Mouse (Mus musculus) 416B (cell line): ENCODE results near the gene Tm9sf3.

ENCODE experiments used
- DNase-seq: peaks from one replicate; pipeline ENCODE4 v3.0.0; 2011; ENCODE audit warnings: low read depth

Gene Tm9sf3

GRCm38 (mm10) chr19:41262712-41263629, 826 bp downstream of the Tm9sf3 start:
- DNase-seq: peak; percentile 71

DNA sequence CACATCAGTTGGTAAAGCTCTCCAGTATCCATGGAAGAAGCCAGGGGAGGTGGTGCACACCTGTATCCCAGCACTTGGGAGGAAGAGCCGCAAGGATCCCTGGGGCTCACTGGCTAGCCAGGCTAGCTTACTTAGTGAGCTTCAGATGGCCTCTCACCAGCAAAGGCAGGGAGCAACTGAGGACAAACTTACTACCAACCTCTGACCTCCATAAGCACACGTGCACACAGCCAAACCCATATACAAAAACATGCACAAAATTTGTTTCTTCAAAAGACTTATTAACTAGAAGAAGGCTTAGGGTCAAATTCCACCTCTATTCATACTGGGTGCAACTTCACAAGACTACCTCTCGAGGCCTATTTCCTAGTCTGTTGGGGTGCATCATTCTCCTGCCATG, 3.1 kb downstream of the Tm9sf3 start:
- no peak for DNase-seq

GRCm38 (mm10) chr19:41259256-41259655, 4.5 kb downstream of the Tm9sf3 start:
- no peak for DNase-seq

DNA sequence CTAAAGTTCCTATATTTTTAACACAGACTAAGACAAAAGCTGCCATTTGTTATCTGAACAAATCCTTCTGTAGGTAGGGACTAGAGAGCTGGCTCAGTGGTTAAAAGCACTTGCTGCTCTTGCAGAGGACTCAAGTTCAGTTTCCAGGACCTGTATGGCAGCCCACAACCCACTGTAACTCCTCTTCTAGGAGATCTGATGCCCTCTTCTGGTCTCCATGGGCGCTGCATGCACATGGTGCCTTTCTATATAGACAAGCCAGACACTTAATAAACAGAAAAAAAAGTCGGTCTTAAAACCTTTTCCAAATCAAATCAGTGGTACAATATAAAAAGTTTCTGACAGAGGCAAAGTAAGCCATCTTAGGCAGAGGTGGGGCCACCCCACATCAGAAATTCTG, 5.1 kb downstream of the Tm9sf3 start:
- DNase-seq: peak; percentile 78

DNA sequence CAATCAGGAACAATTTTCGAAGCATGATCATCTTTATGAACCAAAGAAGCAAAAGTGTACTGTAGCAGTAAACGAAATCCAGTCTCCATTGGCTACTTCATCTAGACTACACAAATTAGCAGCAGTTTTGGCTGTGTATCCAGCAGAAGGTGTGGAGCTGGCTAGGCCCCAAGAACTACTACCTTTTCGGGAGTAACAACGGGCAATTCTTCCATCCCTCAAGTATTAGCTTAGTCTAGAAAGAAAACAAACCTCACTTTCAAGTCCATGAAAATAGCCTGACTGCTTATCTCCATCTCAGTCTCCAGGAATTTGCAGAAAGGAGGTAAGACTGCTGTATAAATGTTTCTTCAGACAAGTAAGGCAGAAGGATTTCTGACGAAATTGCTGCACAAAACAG, 9.2 kb downstream of the Tm9sf3 start:
- no peak for DNase-seq

DNA sequence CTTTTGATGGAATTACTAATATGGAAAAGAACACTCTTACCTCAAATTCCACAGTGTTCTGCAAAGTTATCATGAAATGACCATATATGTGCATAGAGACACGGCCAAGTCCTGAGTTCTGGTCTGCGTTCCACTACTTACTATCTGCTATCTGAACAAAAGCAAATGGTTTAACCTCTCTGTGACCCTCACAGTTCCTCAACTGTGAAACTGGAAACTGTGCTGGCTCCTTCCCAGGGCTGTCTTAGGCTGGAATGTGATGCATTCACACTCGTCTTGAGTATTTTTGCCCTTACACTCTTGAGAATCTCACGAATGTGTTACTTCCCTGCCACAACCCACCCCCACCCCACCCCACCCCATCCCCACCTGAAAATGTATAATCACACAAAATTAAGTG, 14.8 kb downstream of the Tm9sf3 start:
- DNase-seq: no peak

- DNase-seq: peak; percentile 89
Measured at GRCm38 (mm10) chr19:41248271-41248670, 15.5 kb downstream of the Tm9sf3 start.

DNA sequence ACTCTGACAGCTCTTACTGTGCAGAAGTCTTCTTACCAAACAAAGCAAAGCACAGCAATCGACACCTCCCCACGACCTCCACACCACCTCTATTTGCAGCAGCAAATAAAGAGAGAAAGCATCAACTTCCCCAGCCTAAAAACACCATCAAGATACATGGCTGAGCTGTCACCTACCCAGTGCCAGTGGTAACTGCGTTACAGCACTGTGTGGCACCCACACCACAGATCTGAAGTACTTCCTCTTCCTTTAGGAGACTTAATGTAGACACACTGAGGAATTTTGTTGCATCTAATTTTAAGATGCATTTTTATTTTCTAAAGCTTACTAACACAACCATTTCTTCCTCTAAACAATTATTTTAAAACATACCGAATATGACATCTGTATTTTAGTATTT, 17.5 kb downstream of the Tm9sf3 start:
- DNase-seq: peak; percentile 45

DNA sequence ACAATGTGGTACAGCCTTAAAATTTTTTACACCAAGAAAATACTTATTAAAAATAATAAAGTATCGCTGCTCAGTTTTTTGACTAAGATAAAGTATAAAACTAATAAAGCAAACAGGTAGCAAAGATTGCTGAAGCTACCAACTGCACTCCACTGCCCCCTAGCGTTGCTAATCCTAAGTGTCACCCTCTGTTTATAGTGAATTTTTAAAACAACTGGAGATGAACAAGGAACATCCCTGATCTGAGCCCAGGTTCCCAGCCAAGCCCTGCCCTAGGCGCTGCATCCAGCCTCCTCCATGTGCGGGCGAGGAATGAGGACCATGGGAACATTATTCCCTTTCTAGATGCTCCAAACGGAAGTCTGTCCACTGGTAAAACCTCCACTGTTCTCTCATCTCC, 19.2 kb downstream of the Tm9sf3 start:
- DNase-seq: peak; percentile 65

GRCm38 (mm10) chr19:41241997-41242396, 21.8 kb downstream of the Tm9sf3 start:
- DNase-seq: no peak

- DNase-seq: no peak
Measured at GRCm38 (mm10) chr19:41233698-41234097, 30.1 kb downstream of the Tm9sf3 start.

- no peak for DNase-seq
Measured at GRCm38 (mm10) chr19:41208326-41208725, 55.5 kb downstream of the Tm9sf3 start.

DNA sequence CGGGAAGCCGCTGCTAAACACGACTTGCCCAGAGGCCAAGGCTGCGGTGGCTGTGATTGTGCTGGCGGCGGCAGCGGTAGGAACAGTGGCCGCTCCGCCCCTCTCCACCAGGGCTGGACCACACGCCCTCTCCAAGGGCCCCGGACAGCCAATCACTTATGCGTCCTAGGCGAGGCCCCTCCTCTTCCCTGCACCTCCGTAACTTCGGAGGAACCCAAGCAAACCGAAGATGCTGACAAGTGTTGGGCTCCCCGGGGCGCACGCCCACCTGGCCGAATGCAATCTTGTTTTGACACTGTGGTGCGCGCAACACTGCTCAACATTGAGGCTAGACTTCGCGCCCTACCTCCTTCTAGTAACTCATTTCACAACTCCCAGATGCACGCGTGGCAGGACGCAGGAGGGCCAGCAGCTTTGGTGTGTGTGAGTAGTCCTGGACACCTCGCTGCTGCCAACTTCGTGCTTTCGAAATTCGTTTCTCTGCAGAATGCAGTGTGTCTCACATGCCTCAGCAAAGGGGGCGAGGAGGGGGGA, 56.9 kb downstream of the Tm9sf3 start, which contains the start of gene Tll2:
Gene Tll2 (minus strand): TSS at position 25 of the 534 bp plus-strand sequence.
- no peak for DNase-seq

GRCm38 (mm10) chr19:41206041-41206810, 57.6 kb downstream of the Tm9sf3 start:
- no peak for DNase-seq

- DNase-seq: peak; percentile 18
Measured at GRCm38 (mm10) chr19:41204159-41205081, 59.4 kb downstream of the Tm9sf3 start.

DNA sequence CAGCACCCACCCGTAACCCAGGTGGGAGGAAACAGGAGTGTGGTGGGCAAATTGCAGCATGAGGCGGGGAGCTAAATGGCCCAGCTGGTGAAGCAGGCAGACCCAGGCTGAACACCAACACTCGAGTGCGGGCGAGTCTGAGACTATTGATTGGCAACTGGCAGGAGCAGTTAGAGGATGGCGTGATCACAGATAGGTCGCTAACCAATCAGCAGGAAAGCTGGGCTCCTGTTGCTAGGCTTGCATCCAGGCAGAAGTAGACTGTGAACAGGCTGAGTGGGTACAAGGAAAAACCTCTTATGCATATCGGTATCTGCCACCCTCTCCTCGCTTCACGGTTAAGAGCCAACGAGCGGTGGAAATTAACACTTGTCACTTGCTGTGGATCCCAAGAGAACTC, 66.2 kb downstream of the Tm9sf3 start:
- no peak for DNase-seq

GRCm38 (mm10) chr19:41193379-41193778, 70.4 kb downstream of the Tm9sf3 start:
- DNase-seq: no peak

DNA sequence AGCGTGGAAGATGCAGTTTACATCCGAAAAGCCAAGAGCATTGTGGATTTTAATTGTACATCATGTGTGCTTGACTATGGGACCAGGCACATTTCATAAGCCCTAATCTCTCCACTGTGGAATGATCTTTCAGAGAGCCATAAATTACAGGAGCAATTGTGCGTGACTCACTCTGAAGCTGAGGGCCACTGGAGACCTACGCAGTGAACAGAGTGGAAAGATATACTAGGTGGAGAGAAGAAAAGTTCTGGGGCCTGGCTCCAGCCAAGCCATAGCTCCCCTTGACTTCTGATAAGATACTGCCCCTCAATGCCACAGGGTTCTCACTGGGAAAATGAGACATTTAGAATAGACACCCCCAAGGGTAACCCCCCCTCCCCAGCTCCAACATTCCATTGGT, 70.8 kb downstream of the Tm9sf3 start:
- no peak for DNase-seq

DNA sequence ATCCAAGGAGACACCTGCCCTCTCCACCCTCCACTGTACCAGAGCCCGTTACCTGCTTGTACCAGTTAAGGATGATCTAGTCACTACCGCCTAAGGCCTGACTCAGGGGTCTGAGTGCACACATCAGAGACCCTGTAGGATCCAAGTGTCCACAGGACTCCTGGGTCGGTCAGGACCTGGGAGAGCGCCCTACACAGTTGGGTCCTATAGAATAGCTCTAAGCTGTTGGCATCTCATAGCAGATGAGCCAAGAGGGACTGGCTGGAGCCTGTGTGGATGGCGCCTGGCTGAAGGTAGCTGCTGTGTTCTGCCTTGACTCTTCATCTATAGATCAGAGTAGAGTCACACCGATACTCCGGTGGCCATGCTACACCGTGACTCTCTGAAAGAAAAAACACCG, 72.1 kb downstream of the Tm9sf3 start:
- peak; percentile 21 for DNase-seq

DNA sequence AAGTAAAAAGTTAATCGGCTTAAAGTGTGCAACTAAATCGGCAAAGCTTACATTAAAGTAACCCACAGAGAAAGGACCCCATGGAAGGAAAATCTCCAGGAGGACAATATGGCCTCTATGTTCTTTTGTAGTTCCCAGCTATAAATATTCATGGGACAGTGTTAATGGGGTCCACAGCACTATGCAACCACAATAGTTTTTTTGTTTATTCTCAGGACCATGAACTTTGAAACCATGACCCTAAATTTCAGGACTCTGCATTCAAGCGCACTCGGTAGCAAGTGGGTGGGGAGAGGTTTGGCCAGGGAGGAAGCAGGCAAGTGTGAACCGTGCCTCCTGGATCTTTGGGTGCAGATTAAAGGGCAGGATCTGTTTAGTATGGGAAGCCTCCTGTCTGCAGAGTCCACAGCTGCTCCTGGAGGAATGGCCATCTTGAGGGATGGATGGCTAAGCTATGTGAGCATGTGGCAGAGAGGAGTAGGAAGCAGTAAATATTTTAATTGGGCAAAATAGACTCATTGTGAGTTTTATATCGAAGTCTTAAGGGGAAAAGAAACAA, 72.8 kb downstream of the Tm9sf3 start:
- no peak for DNase-seq

DNA sequence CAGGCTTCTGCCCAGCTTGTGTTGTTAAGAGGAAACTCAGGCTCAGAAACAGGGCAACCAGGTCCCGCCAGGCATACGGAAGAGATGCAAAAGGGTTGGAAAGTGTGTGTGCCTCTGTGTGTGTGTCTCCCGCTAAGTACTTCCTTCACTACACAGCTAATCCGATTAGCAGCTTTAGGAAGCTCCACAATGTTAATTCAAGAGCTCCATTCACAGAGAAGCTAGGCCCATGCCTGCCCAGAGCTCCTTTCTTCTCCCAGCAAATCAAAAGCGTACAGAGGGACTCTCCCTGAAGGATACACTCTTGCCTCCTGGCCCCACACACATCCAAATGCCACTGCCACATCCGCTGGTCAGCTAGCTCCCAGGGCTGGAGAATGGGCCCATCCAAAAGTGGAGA, 86.5 kb downstream of the Tm9sf3 start:
- no peak for DNase-seq
